Mouse (Mus musculus) limb, embryonic 10.5 days (tissue): ENCODE results near the gene Kat2a. TPM values are rescaled to one million over a fixed set of nuclear protein-coding genes. Genes with fewer than 3 reads are reported as not detected.

Experiments used
- DNase-seq: peaks from one replicate; pipeline ENCODE4 v3.0.0-alpha.2; 2017; ENCODE audit warnings: low spot score
- H3K27ac ChIP-seq: fragments of 300-500 bp; sonication (generic); 2 replicates; pipeline ENCODE4 v1.5.1; 2016; ENCODE audit warnings: mild to moderate bottlenecking
- H3K27me3 ChIP-seq: fragments of 300-500 bp; sonication (generic); 2 replicates; pipeline ENCODE4 v1.6.1; 2016; ENCODE audit warnings: low read depth, mild to moderate bottlenecking; ENCODE audit not compliant: poor library complexity, severe bottlenecking
- H3K36me3 ChIP-seq: fragments of 300-500 bp; sonication (generic); 2 replicates; pipeline ENCODE4 v1.6.1; 2016; ENCODE audit warnings: mild to moderate bottlenecking, moderate library complexity
- H3K4me1 ChIP-seq: fragments of 300-500 bp; sonication (generic); 2 replicates; pipeline ENCODE4 v1.6.1; 2016
- H3K4me3 ChIP-seq: fragments of 300-500 bp; sonication (generic); 2 replicates; pipeline ENCODE4 v1.5.1; 2016; ENCODE audit warnings: mild to moderate bottlenecking, moderate library complexity
- H3K9me3 ChIP-seq: fragments of 300-500 bp; sonication (generic); replicated peaks from 2 replicates; pipeline ENCODE4 v1.6.1; 2016; ENCODE audit warnings: mild to moderate bottlenecking
- WGBS: fragments of 180-500 bp; shearing (Covaris S2); methylation state at CpG from one replicate; pipeline ENCODE4 v1.1.7; 2016; 5-methylcytosine and 5-hydroxymethylcytosine counted together
- polyA plus RNA-seq: library from polyadenylated mRNA; unstranded; fragments of >200 nt; fragmentation: Nextera tagmentation; extraction: Ambion mirVana; gene quantifications from 2 replicates; pipeline ENCODE4 v1.2.1, GENCODE M21; 2016

Gene Kat2a
- polyA plus RNA-seq, 1 experiment from 2014 or later = 77.2 TPM

- 37% methylated on average over 6 of the region's 6 CpGs for WGBS
- H3K27ac ChIP-seq = peak overlapping the region; percentile 99
- H3K9me3 ChIP-seq = no peaks in the 10 kb centered on the region
- peak overlapping the region; percentile 43 for H3K4me3 ChIP-seq
- no peaks in the 10 kb centered on the region for H3K27me3 ChIP-seq
- peaks cover 67% of the 10 kb centered on the region for H3K36me3 ChIP-seq
- H3K4me1 ChIP-seq = peaks cover 51% of the 10 kb centered on the region
- DNase-seq = peak; percentile 79
These were observed 2.3 kb upstream of the Kat2a start for GRCm38 (mm10) chr11:100714534-100714915.

- peak within 1 kb of the TSS; percentile 99 for H3K27ac ChIP-seq
- H3K27me3 ChIP-seq = no peaks in the 10 kb centered on the region
- H3K4me3 ChIP-seq = peak within 1 kb of the TSS; percentile 97
- WGBS = 2% methylated on average over 38 of the region's 38 CpGs
- DNase-seq = peak; percentile 74
- H3K36me3 ChIP-seq = peaks cover 67% of the 10 kb centered on the region
- H3K9me3 ChIP-seq = no peaks in the 10 kb centered on the region
- peaks cover 51% of the 10 kb centered on the region for H3K4me1 ChIP-seq
These were observed 1.7 kb upstream of the Kat2a start, which contains the start of gene Hspb9 for GRCm38 (mm10) chr11:100713735-100714533. Hspb9 (plus strand) TSS chr11:100713850.

- Histone ChIP-seq H3K27me3 (no peaks in the 10 kb centered on the region), H3K4me3 (peak overlapping the region; percentile 43), H3K27ac (peak overlapping the region; percentile 99), H3K36me3 (peaks cover 67% of the 10 kb centered on the region), H3K4me1 (peaks cover 51% of the 10 kb centered on the region), H3K9me3 (no peaks in the 10 kb centered on the region)
- DNase-seq = no peak
- WGBS = 69% methylated on average over 4 of the region's 4 CpGs
These were observed 909 bp upstream of the Kat2a start for GRCm38 (mm10) chr11:100713174-100713573.

GRCm38 (mm10) chr11:100710977-100711376 is 1.3 kb downstream of the Kat2a start:
- Histone ChIP-seq H3K36me3 (peaks cover 67% of the 10 kb centered on the region), H3K4me1 (peaks cover 51% of the 10 kb centered on the region), H3K9me3 (no peaks in the 10 kb centered on the region), H3K4me3 (peak overlapping the region; percentile 97; the same call in 1 of the 2 replicates), H3K27ac (no peak overlapping the region), H3K27me3 (no peaks in the 10 kb centered on the region)
- 87% methylated on average over 4 of the region's 4 CpGs for WGBS
- DNase-seq = no peak

- Histone ChIP-seq H3K4me1 (peaks cover 50% of the 10 kb centered on the region), H3K27me3 (no peaks in the 10 kb centered on the region), H3K9me3 (no peaks in the 10 kb centered on the region), H3K36me3 (peaks cover 67% of the 10 kb centered on the region), H3K4me3 (no peak overlapping the region), H3K27ac (no peak overlapping the region)
- no peak for DNase-seq
- 90% methylated on average over 15 of the region's 15 CpGs for WGBS
These were observed 1.7 kb downstream of the Kat2a start for GRCm38 (mm10) chr11:100710528-100710927.

GRCm38 (mm10) chr11:100709201-100709810 is 3.0 kb downstream of the Kat2a start:
- no peaks in the 10 kb centered on the region for H3K27me3 ChIP-seq
- peaks cover 68% of the 10 kb centered on the region for H3K36me3 ChIP-seq
- WGBS = 94% methylated on average over 9 of the region's 9 CpGs
- H3K9me3 ChIP-seq = no peaks in the 10 kb centered on the region
- no peak for DNase-seq
- no peak overlapping the region for H3K4me3 ChIP-seq
- H3K27ac ChIP-seq = no peak overlapping the region
- peaks cover 46% of the 10 kb centered on the region for H3K4me1 ChIP-seq

- no peaks in the 10 kb centered on the region for H3K9me3 ChIP-seq
- H3K4me1 ChIP-seq = peaks cover 39% of the 10 kb centered on the region
- H3K36me3 ChIP-seq = peaks cover 60% of the 10 kb centered on the region
- H3K27ac ChIP-seq = no peak overlapping the region
- DNase-seq = no peak
- peaks cover 7% of the 10 kb centered on the region; the same call in 1 of the 2 replicates for H3K27me3 ChIP-seq
- WGBS = 95% methylated on average over 23 of the region's 23 CpGs
- H3K4me3 ChIP-seq = no peak overlapping the region
These were observed 7.0 kb downstream of the Kat2a start for GRCm38 (mm10) chr11:100705095-100705747.

DNA sequence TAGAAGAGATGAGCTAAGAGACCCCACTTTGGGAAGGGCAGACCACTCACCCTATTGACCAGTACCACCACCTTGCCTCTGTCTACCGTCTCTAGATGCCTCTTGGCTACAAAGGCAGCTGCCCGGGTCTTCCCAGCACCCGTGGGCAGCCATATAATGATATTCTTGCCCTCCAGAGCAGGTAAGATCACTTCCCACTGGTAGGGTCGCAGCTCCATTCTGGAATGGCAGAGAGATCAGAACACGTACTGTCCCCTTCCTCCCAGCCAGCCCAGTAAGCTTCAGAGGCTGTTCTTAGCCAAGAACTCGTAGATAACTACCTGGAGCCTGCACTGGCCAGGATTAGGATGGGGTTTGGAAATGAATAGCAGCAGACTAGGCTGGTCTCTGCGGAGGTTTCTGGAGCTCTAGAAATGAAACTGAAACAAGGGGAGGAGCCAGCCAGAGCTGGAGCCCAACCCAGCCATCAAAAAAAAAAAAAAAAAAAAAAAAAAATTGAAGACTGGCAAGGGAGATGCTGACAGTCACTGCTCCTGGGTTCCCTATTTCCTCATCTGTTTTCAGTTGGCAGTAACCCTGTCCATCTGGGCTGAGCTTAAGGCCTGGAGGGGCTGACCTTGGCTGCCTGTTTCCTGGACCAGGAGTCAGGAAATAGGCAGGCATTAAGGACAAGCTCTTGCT is 8.3 kb downstream of the Kat2a start, which contains the start of gene Dhx58:
Gene Dhx58 (minus strand): TSS at position 421 of the 681 bp plus-strand sequence.
- H3K36me3 ChIP-seq = peaks cover 48% of the 10 kb centered on the region
- no peak within 1 kb of the TSS for H3K27ac ChIP-seq
- H3K9me3 ChIP-seq = no peaks in the 10 kb centered on the region
- WGBS = 74% methylated on average over 7 of the region's 7 CpGs
- DNase-seq = no peak
- 0 out of 2 replicates have a peak within 1 kb of the TSS, but pooled peaks have one; percentile 21 for H3K4me3 ChIP-seq
- peaks cover 39% of the 10 kb centered on the region for H3K4me1 ChIP-seq
- peaks cover 7% of the 10 kb centered on the region; the same call in 1 of the 2 replicates for H3K27me3 ChIP-seq

DNA sequence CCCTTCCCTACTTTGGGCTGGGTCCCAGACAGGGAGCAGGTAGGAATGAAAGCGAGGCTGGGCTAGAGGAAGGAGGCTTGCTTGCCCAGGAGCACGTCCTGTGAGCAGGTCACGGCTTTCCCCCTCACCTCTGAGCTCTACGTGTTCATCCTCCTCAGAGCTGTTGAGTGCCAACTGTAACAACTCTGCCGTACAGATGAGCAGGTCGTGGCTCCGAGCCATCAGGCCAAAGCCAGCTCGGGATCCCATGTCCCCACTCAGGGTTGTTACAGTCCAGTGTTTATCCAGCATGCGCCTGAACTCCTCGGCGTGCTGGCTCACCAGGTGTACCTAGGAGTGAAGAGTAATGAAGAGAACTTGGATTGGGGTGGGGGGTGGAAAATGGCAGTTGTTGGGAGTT is 8.9 kb downstream of the Kat2a start:
- 67% methylated on average over 11 of the region's 11 CpGs for WGBS
- no peaks in the 10 kb centered on the region for H3K9me3 ChIP-seq
- H3K27ac ChIP-seq = no peak overlapping the region
- no peak overlapping the region for H3K4me3 ChIP-seq
- no peak for DNase-seq
- H3K4me1 ChIP-seq = peaks cover 39% of the 10 kb centered on the region
- H3K27me3 ChIP-seq = peaks cover 7% of the 10 kb centered on the region; the same call in 1 of the 2 replicates
- H3K36me3 ChIP-seq = peaks cover 41% of the 10 kb centered on the region

DNA sequence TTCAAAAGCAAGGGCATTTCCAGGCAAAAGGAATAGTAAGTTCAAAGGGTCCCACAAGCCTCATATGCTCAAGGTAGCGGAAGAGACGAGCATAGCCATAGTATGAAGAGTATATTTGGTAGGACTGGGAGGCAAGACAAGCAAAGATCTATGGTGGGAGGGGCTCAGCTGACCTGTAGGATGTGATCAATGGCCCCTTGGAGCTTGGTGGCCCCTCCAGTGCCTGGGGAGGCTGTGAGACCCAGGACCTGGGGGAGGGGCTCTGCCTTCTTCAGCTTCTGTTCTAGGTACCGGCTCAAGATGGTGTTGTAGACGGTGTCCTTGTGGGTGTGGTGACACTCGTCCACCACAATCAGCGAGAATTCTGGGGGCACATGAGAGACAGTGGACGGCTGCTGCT is 9.4 kb downstream of the Kat2a start:
- H3K4me1 ChIP-seq = peaks cover 39% of the 10 kb centered on the region
- 43% methylated on average over 7 of the region's 7 CpGs for WGBS
- DNase-seq = no peak
- no peak overlapping the region for H3K27ac ChIP-seq
- H3K36me3 ChIP-seq = peaks cover 37% of the 10 kb centered on the region
- H3K27me3 ChIP-seq = peaks cover 7% of the 10 kb centered on the region; the same call in 1 of the 2 replicates
- H3K9me3 ChIP-seq = no peaks in the 10 kb centered on the region
- peak overlapping the region; percentile 21; the same call in 1 of the 2 replicates for H3K4me3 ChIP-seq

DNA sequence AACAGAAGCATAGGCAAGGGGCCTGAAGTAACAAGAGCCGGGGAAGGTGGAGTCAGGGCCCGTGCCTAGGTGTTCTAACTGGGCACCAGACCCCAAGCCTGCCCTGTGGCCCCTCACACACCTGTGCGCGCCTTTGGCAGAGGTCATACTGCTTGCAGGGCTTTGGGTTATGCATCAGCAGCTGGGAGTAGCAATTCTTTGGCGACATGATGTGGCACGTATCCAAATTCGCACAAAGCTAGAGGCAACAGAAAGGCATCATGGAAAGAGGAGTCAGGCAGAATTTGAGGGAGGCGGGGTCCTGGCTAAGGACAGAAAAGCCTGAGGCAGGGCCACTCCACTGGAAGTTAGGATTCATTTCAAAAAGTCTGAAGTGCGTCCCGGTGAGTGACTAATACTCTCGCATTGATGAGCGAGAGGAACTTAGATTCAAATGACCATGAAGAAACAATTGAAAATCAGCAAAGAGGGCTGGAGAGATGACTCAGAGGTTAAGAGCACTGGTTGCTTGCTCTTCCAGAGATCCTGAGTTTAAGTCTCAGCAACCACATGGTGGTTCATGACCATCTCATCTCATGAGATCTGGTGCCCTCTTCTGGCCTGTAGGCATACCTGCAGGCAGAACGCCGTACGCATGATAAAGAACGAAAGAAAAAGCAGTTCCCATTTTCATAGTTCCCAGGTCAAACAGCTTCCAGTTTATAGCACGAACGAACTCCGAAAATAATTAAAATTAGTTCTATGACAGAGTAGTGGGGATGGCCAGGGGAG is 10.0 kb downstream of the Kat2a start:
- no peaks in the 10 kb centered on the region for H3K9me3 ChIP-seq
- H3K27me3 ChIP-seq = peaks cover 7% of the 10 kb centered on the region; the same call in 1 of the 2 replicates
- H3K36me3 ChIP-seq = peaks cover 30% of the 10 kb centered on the region
- 35% methylated on average over 19 of the region's 19 CpGs for WGBS
- peak overlapping the region; percentile 21; the same call in 1 of the 2 replicates for H3K4me3 ChIP-seq
- peak; percentile 72 for DNase-seq
- H3K27ac ChIP-seq = no peak overlapping the region
- H3K4me1 ChIP-seq = peaks cover 39% of the 10 kb centered on the region

DNA sequence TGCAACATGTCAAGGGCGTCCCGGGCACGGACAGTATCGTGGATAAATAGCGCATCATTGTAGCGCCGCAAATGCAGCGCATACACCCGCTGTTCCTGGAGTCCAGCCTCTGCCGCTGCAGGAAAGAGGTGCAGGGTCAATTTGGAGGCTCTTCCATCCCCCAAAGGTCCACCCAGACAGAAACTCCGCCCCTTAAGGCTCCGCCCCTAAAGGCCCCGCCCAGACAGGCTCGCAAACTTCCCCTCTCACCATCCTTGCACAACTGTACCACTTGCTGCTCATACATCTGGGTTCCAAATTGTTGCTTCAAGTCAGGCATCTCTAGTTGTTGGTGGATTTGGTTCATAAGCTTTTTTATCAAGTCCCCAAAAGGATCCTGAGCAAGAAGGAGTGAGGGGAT is 11.0 kb downstream of the Kat2a start:
- Histone ChIP-seq H3K27ac (no peak overlapping the region), H3K27me3 (peaks cover 7% of the 10 kb centered on the region; the same call in 1 of the 2 replicates), H3K4me3 (peak overlapping the region; percentile 40), H3K36me3 (peaks cover 21% of the 10 kb centered on the region), H3K4me1 (peaks cover 39% of the 10 kb centered on the region), H3K9me3 (no peaks in the 10 kb centered on the region)
- 3% methylated on average over 14 of the region's 14 CpGs for WGBS
- peak; percentile 57 for DNase-seq
